Mouse (Mus musculus) gastrocnemius, adult 18-20 months (tissue): ENCODE data around the gene Grb10. TPM values are rescaled to one million over a fixed set of nuclear protein-coding genes. Genes with fewer than 3 reads are reported as not detected.
A peak's percentile ranks its signal among the peaks of the same experiment; 100 is the strongest.

Experiments used
- DNase-seq: peaks from one replicate; pipeline ENCODE4 v3.0.0; 2021; ENCODE audit warnings: low spot score
- long read RNA-seq, 2 experiments: library from polyadenylated mRNA; stranded (forward); transcript quantifications; one replicate each; pipeline ENCODE4 v2.0.0; 2021
- total RNA-seq, 2 experiments: library from RNA; stranded (reverse); gene quantifications; 2 replicates each; pipeline ENCODE4 v1.2.3; 2021

Gene Grb10
- 10 to 100 TPM; 26.6 to 36.9 TPM for total RNA-seq
- long read RNA-seq, experiment 1, partial matches to known transcripts = 0 of 1 reads
- long read RNA-seq, experiment 1, other reads (novel, unspliced or antisense) = 1 of 1 reads
- long read RNA-seq, experiment 2, partial matches to known transcripts = 0 of 4 reads
- long read RNA-seq, experiment 2, other reads (novel, unspliced or antisense) = 4 of 4 reads

- DNase-seq = no peak
Observed at GRCm38 (mm10) chr11:12038470-12038985, at the start of gene Grb10. Grb10 (minus strand) TSS chr11:12038683.

GRCm38 (mm10) chr11:12081638-12082037, 43.2 kb upstream of the Grb10 start:
- DNase-seq = no peak

GRCm38 (mm10) chr11:12079231-12079630, 40.7 kb upstream of the Grb10 start:
- no peak for DNase-seq

- DNase-seq = no peak
Observed at GRCm38 (mm10) chr11:12075449-12075848, 37.0 kb upstream of the Grb10 start.

DNA sequence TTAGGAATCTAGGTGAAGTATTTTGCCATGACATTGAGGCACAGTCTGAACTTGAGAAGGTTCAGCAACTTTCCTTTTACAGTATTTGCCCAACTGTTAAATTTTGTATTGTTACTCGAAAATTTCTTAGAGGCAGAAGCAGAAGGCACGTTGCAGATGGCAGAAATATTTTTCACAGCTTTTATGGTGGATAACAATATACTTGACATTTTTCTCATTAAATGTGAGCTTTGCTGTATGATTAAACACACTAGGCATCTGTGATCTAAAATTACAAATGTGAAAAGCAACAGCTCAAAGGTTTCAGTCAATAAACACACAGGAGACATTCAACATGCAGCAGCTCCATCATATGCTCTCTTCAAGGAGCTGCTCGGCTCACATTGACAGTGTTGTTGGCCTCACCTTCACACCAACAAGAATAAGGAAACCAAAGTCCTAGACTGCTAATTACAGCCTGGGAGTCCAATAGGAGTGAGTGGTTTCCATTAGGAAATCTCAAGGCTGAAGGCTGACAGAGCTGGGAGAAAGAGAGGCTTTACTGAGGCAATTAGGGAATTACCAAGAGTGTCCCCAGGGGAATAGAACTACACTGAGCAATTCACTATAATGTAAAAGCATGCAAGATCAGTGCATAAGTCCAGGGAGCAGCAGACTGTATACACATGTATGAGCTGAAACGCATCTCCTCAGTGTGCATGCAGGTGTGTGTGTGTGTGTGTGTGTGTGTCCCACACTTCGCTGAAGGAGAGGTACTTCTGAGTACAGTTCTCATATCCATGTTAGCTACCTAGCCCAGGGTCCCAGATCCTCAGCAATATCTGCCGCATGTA, 35.1 kb upstream of the Grb10 start:
- DNase-seq = no peak

- DNase-seq = no peak
Observed at GRCm38 (mm10) chr11:12072322-12072721, 33.8 kb upstream of the Grb10 start.

- DNase-seq = no peak
Observed at GRCm38 (mm10) chr11:12059005-12059404, 20.5 kb upstream of the Grb10 start.

GRCm38 (mm10) chr11:12048547-12049327, 10.3 kb upstream of the Grb10 start:
- DNase-seq = no peak

DNA sequence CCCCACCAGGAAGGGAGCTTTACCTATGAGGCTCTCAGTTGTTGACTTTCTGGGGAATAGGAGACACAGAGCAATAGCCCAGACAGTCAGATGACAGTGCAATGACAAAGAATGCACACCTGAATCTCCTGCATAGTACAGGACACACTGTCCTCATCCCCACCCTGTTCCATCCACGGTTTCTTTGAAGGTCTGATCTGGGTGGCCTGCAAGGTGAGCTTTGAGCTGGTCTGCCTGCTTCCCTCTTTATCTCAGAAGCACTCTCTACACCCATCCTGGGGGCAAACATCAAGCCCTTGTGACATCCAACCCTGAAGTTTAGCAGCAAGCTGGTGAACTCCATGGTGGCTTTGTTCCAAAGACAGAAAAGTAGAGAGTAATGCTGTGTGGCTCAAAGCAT, 9.7 kb upstream of the Grb10 start:
- DNase-seq = no peak

GRCm38 (mm10) chr11:12044245-12044644, 5.8 kb upstream of the Grb10 start:
- DNase-seq = no peak

- no peak for DNase-seq
Observed at GRCm38 (mm10) chr11:12041787-12042186, 3.3 kb upstream of the Grb10 start.

GRCm38 (mm10) chr11:12041379-12041778, 2.9 kb upstream of the Grb10 start:
- DNase-seq = no peak

DNA sequence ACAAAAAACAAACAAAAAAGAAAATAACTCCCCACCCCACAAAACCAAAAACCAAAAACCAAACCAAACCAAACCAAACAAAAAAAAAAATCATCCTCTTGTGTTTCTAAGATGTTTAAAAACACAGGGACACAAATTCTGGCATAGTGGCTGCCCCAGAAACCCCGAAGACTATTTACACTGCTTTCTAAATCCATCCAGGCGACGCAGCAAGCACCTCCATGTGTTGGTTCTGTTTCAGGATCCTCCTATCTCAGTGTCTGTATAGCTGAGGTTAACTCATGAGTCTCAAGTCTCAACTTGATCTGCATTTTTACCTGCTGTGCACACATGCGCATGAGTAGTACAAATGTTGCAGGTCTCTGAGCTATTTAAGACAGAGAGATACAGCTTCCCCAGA, 1.9 kb upstream of the Grb10 start:
- no peak for DNase-seq

DNA sequence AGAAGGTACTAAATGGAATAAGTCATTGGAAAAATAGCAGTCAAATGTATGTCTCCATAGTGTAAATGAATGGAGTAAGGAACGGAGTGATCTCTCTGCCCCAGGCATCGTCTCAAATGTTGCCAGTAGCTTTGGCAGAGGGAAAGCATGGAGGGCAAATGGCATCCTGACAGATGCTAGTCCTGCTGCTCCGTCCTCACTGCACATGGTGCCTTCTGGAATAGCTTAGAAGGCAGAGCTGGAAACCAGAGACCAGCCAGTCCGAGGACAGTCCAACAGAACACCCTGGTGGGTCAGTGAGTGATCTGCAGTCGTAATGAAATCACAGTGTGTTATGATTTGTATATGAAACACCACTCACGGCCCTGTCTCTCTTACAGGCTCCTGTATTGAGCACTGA, 1.3 kb upstream of the Grb10 start:
- no peak for DNase-seq

- DNase-seq = no peak
Observed at GRCm38 (mm10) chr11:12039098-12039497, 615 bp upstream of the Grb10 start.

GRCm38 (mm10) chr11:12037689-12038469, 604 bp downstream of the Grb10 start:
- no peak for DNase-seq

DNA sequence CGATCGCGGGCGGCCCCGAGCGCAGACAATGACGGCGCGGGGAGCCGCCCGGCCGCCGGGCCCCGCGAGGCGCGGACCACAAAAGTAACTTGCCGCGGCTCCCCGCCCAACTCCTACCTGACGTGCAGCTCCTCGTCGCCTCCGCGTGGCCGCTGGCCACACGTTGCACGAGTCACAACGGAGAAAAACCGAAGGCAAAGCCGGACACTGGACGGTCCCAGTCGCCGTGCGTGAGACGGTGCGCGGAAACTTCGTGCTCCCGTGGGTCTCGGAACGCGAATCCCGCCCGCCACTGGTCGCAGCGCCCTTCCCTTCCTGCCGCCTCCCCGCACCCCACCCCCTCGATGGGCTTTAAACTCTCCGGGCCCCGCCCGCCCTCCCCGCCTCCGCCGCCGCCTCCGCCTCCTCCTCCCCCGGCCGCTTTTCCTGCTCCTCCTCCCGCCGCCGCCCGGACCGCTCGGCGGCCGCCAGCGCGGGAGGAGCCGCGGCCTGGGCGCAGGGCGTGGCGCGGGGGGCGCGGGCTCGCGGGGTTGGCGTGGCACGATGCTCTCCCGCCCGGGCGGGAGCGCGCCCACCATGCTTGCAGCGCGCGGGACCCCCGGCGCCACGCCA, 1.3 kb downstream of the Grb10 start:
- DNase-seq = peak; percentile 40

GRCm38 (mm10) chr11:12035916-12036910, 2.3 kb downstream of the Grb10 start:
- DNase-seq = no peak

GRCm38 (mm10) chr11:12035324-12035723, 3.2 kb downstream of the Grb10 start:
- DNase-seq = no peak

GRCm38 (mm10) chr11:12034781-12035180, 3.7 kb downstream of the Grb10 start:
- no peak for DNase-seq
